Mouse (Mus musculus) effector memory CD4-positive, alpha-beta T cell, adult 5 months (primary cell): ENCODE data around the gene Smc1b. TPM values are rescaled to one million over a fixed set of nuclear protein-coding genes. Genes with fewer than 3 reads are reported as not detected.

Source experiments
- polyA plus RNA-seq: library from polyadenylated mRNA; unstranded; fragments of 100-300 nt; shearing (Covaris generic); gene quantifications from one replicate; pipeline ENCODE4 v1.2.1, GENCODE M21; 2017

Smc1b gene
- polyA plus RNA-seq = 0.12 TPM

DNA sequence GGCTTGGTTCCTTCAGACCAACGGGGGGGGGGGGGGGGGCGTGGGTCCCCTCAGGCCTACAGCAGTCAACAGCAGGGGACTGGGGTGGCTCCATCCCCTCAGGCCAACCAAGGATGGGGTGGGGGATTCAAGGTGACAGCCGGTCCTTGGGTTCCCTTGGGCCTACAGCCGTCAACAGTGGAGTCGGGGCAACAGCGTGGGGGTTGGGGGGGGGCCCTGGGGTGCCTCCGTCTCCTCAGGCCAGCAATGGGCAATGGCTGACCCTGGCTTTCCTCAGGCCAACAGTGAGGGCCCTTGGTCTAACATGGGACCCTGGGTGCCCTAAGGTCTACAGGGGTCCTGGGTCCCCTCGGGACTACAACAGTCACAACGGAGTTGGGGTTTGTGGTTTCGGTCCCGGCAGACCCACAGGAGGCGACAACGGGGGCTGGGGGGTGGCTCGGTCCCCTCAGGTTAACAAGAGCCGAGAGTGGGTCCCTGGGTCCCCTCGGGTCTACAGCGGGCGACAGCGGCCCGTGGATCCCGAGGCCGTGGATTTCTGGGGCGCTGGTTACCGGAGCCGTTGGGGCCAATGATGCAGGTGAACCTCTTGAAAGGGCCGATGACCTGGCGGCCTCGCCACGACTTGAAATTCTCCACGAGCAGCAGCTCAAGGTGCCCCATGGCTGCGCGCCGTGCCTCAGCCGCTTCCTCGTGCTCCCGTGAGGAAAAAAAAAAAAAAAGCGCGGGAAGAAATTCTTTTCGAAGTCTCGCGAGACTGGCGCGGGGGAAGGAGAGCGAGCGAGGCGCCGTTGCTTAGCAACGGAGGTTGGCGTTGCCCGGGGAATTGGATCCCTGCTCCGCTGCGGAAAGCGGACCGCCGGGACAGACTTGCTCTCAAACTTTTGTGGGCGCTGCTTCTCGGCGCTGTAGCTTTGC, at the start of gene Smc1b, which contains the start of gene Ribc2:
Gene Smc1b, minus strand, starts transcription at position 690 of the 918 bp plus-strand sequence.
Gene Ribc2, plus strand, starts transcription at position 804 of the 918 bp plus-strand sequence.

GRCm38 (mm10) chr15:85028648-85029047, 103.1 kb downstream of the Smc1b start, which contains the start of gene Fam118a:
Gene Fam118a (plus strand): TSS chr15:85028948.

GRCm38 (mm10) chr15:85016951-85017664, 114.7 kb downstream of the Smc1b start, which contains the start of gene Upk3a:
Gene Upk3a (plus strand): TSS chr15:85017141.

Other genes starting within 250 kb of the Smc1b start
- gene Gm29666, start 211.9 kb downstream of the Smc1b start, polyA plus RNA-seq = 0.11 TPM
- 83.0 TPM for gene Nup50, start 208.6 kb downstream of the Smc1b start, polyA plus RNA-seq
- 22.1 TPM for gene 5031439G07Rik, start 143.4 kb downstream of the Smc1b start, polyA plus RNA-seq
- not detected for gene Upk3a, start 114.8 kb downstream of the Smc1b start, polyA plus RNA-seq
- gene Fam118a, start 103.0 kb downstream of the Smc1b start, polyA plus RNA-seq = 42.6 TPM
- gene Ribc2, start 114 bp upstream of the Smc1b start, polyA plus RNA-seq = not detected
- gene Fbln1, start 74.0 kb upstream of the Smc1b start, polyA plus RNA-seq = not detected
- 78.8 TPM for gene Atxn10, start 204.3 kb upstream of the Smc1b start, polyA plus RNA-seq